Mouse (Mus musculus) adrenal gland, adult 18-20 months (tissue): ENCODE measurements around the gene Dcpp1. TPM values are rescaled to one million over a fixed set of nuclear protein-coding genes. Genes with fewer than 3 reads are reported as not detected.

Source experiments
- DNase-seq, 2 experiments: peaks; one replicate each; pipeline ENCODE4 v3.0.0; 2021 to 2022; ENCODE audit warnings: low spot score in 2 of 2
- total RNA-seq, 2 experiments: library from RNA; stranded (reverse); gene quantifications; 1 replicate in 1 of 2; 2 replicates in 1 of 2; pipeline ENCODE4 v1.2.3; 2021

Gene Dcpp1
- total RNA-seq, 2 experiments from 2014 or later = not detected

GRCm38 (mm10) chr17:23924531-23925007 is 43.9 kb downstream of the Dcpp1 start:
- peak; percentile 83 to 84 for DNase-seq

DNA sequence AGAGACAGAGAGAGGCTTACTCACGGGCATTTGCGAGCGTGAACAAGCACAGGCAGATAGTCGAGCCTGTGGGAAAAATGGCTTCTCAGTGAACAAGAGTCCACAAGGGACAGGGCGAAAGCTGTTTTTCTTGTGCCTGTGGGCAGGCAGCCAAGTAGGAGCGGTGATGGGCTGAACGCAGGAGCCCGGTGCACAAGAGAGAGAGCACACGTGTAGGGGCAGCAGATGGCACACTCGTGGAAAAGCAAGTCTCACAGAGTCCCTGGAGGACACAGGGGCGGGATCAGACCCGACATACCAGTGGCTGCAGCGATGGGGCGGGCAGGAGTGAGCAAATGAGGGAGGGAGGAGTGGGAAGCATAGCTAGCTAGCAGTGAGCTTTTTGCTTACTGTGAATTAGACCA is 44.4 kb downstream of the Dcpp1 start:
- DNase-seq = peak; percentile 41 to 44

DNA sequence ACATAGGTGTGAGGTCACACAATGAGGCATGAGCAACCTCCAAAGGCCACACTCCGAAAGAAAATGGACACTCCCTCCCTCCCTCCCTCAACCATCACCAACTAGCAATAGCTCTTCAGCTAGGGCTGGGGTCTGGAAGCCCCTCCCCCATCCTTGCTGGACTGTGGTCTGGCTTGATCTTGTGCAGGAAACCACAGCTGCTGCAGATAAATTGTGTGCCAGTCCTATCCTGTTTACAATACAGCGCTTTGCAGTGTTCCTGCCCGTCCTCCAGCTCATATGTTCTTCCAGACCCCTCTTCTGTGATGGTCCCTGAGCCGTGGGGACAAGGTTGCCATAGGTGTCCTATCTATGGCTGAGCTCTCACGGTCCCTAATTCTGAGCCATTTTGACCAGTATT is 50.5 kb downstream of the Dcpp1 start:
- no peak for DNase-seq

Other genes starting within 250 kb of the Dcpp1 start
- under 1 TPM; 0.10 TPM for gene Mmp25, start 235.6 kb upstream of the Dcpp1 start, total RNA-seq
- not detected for gene Bicdl2, start 220.4 kb upstream of the Dcpp1 start, total RNA-seq
- gene Hcfc1r1, start 207.3 kb upstream of the Dcpp1 start, total RNA-seq = 100 to 1,000 TPM; 153 to 154 TPM
- 10 to 100 TPM; 23.1 to 23.3 TPM for gene Thoc6, start 207.0 kb upstream of the Dcpp1 start, total RNA-seq
- gene Tnfrsf12a, start 203.4 kb upstream of the Dcpp1 start, total RNA-seq = 100 to 1,000 TPM; 224 to 359 TPM
- not detected for gene Cldn6, start 201.6 kb upstream of the Dcpp1 start, total RNA-seq
- gene Cldn9, start 196.8 kb upstream of the Dcpp1 start, total RNA-seq = not detected
- gene 1520401A03Rik, start 158.1 kb upstream of the Dcpp1 start, total RNA-seq = 1 to 10 TPM; 2.2 to 6.7 TPM
- 1 to 10 TPM; 2.1 to 2.4 TPM for gene Pkmyt1, start 154.5 kb upstream of the Dcpp1 start, total RNA-seq
- 10 to 100 TPM in 1 of 2 experiments, 1 to 10 TPM in 1; 8.5 to 12.7 TPM for gene Paqr4, start 140.0 kb upstream of the Dcpp1 start, total RNA-seq
- gene Kremen2, start 135.0 kb upstream of the Dcpp1 start, total RNA-seq = under 1 TPM in 1 of 2 experiments, not detected in 1; 0.13 TPM
- gene Flywch1, start 109.3 kb upstream of the Dcpp1 start, total RNA-seq = 10 to 100 TPM; 72.5 to 89.3 TPM
- gene Flywch2, start 94.8 kb upstream of the Dcpp1 start, total RNA-seq = 10 to 100 TPM in 1 of 2 experiments, 1 to 10 TPM in 1; 8.2 to 10.9 TPM
- 100 to 1,000 TPM; 480 to 746 TPM for gene Srrm2, start 90.3 kb upstream of the Dcpp1 start, total RNA-seq
- 100 to 1,000 TPM; 352 to 413 TPM for gene Elob, start 51.7 kb upstream of the Dcpp1 start, total RNA-seq
- gene Prss33, start 44.8 kb upstream of the Dcpp1 start, total RNA-seq = not detected
- not detected for gene Prss32, start 37.0 kb upstream of the Dcpp1 start, total RNA-seq
- gene Prss41, start 36.7 kb upstream of the Dcpp1 start, total RNA-seq = under 1 TPM; 0.60 to 0.74 TPM
- not detected for gene Prss21, start 12.8 kb upstream of the Dcpp1 start, total RNA-seq
- gene Dcpp2, start within 50 bp of the Dcpp1 start, total RNA-seq = not detected
- gene Dcpp3, start 36.6 kb downstream of the Dcpp1 start, total RNA-seq = not detected
- gene Sbp, start 60.8 kb downstream of the Dcpp1 start, total RNA-seq = not detected
- not detected for gene Sbpl, start 74.4 kb downstream of the Dcpp1 start, total RNA-seq
- gene Prss30, start 99.7 kb downstream of the Dcpp1 start, total RNA-seq = under 1 TPM in 1 of 2 experiments, not detected in 1; 0.64 TPM
- gene Prss22, start 117.2 kb downstream of the Dcpp1 start, total RNA-seq = not detected
- gene Prss27, start 157.3 kb downstream of the Dcpp1 start, total RNA-seq = 1 to 10 TPM in 1 of 2 experiments, under 1 TPM in 1; 0.23 to 1.3 TPM
- 10 to 100 TPM; 11.1 to 12.2 TPM for gene Kctd5, start 192.6 kb downstream of the Dcpp1 start, total RNA-seq